Mouse (Mus musculus) midbrain, embryonic 11.5 days (tissue): ENCODE measurements around the gene Drd1. TPM values are rescaled to one million over a fixed set of nuclear protein-coding genes. Genes with fewer than 3 reads are reported as not detected.
A peak's percentile ranks its signal among the peaks of the same experiment; 100 is the strongest.

Experiments used
- ATAC-seq: fragments of 200-750 bp; cut with Nextera tagmentation; 2 replicates; pipeline ENCODE4 v1.8.0; 2017; ENCODE audit warnings: moderate TSS enrichment, moderate library complexity; ENCODE audit not compliant: low FRiP score
- DNase-seq: peaks from one replicate; pipeline ENCODE4 v3.0.0; 2015; ENCODE audit warnings: low spot score; ENCODE audit errors: missing footprints
- H3K27ac ChIP-seq: fragments of 300-500 bp; sonication (generic); 2 replicates; pipeline ENCODE4 v1.5.1; 2014; ENCODE audit warnings: low read depth, low read length
- H3K27me3 ChIP-seq: fragments of 300-500 bp; sonication (generic); 2 replicates; pipeline ENCODE4 v1.6.1; 2014; ENCODE audit warnings: mild to moderate bottlenecking, low read length, moderate library complexity, mixed read lengths; ENCODE audit not compliant: control insufficient read depth, insufficient read depth
- H3K36me3 ChIP-seq: fragments of 300-500 bp; sonication (generic); 2 replicates; pipeline ENCODE4 v1.6.1; 2014; ENCODE audit warnings: mild to moderate bottlenecking, low read length, moderate library complexity, mixed read lengths; ENCODE audit not compliant: control insufficient read depth, insufficient read depth
- H3K4me1 ChIP-seq: fragments of 300-500 bp; sonication (generic); 2 replicates; pipeline ENCODE4 v1.6.1; 2014; ENCODE audit warnings: low read length; ENCODE audit not compliant: control insufficient read depth, insufficient read depth
- H3K4me2 ChIP-seq: fragments of 300-500 bp; sonication (generic); 2 replicates; pipeline ENCODE4 v1.6.1; 2014; ENCODE audit warnings: mild to moderate bottlenecking, moderate library complexity
- H3K4me3 ChIP-seq: fragments of 300-500 bp; sonication (generic); 2 replicates; pipeline ENCODE4 v1.5.1; 2014; ENCODE audit warnings: low read depth, low read length
- H3K9ac ChIP-seq: fragments of 300-500 bp; sonication (generic); 2 replicates; pipeline ENCODE4 v1.6.1; 2014; ENCODE audit warnings: low read length
- H3K9me3 ChIP-seq: fragments of 300-500 bp; sonication (generic); 2 replicates; pipeline ENCODE4 v1.6.1; 2016; ENCODE audit warnings: low read length; ENCODE audit not compliant: control insufficient read depth
- WGBS: fragments of 180-500 bp; shearing (Covaris S2); extraction: QIAGEN DNeasy Blood & Tissue Kit; methylation state at CpG from one replicate; pipeline ENCODE4 v1.1.7; 2014; 5-methylcytosine and 5-hydroxymethylcytosine counted together
- polyA plus RNA-seq: library from polyadenylated mRNA; unstranded; fragments of >200 nt; fragmentation: Nextera tagmentation; extraction: Ambion mirVana; gene quantifications from 2 replicates; pipeline ENCODE4 v1.2.1, GENCODE M21; 2014

The Drd1 gene
- polyA plus RNA-seq, 1 experiment from 2014 or later = 0.55 TPM

DNA sequence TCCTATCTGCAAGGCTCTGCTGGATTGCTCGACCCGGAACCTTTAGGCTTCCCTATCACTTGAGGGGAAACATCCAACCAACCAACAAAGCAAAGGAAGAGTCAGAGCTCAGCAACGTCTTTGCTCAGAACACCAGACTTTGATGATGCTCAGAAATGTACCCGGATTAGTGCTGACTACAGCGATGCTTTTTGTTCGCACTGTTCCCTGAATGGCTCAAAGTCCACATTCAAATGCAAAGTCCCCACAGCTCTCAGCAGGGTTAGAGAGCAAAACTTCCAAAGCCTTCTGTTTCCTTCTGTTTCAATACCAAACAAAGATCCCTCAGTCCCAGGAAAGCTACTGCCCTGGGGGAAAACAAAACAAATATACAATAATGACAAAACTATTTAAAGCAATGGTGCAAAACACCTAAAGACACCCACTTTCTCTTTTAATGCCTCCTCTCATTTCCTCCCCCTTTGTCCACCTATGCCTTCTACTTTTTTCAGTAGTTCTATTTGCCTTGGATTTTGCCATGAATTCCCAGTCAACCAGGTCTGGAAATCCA, 12.2 kb upstream of the Drd1 start:
- Histone ChIP-seq H3K27ac (peak overlapping the region; percentile 68), H3K9ac (no peak overlapping the region), H3K36me3 (no peaks in the 10 kb centered on the region), H3K4me2 (no peak overlapping the region), H3K4me1 (peaks cover 19% of the 10 kb centered on the region), H3K9me3 (no peaks in the 10 kb centered on the region), H3K27me3 (no peaks in the 10 kb centered on the region), H3K4me3 (no peak overlapping the region)
- 10% methylated on average over 6 of the region's 6 CpGs for WGBS
- peak; percentile 91 for DNase-seq
- peak; percentile 65 for ATAC-seq

DNA sequence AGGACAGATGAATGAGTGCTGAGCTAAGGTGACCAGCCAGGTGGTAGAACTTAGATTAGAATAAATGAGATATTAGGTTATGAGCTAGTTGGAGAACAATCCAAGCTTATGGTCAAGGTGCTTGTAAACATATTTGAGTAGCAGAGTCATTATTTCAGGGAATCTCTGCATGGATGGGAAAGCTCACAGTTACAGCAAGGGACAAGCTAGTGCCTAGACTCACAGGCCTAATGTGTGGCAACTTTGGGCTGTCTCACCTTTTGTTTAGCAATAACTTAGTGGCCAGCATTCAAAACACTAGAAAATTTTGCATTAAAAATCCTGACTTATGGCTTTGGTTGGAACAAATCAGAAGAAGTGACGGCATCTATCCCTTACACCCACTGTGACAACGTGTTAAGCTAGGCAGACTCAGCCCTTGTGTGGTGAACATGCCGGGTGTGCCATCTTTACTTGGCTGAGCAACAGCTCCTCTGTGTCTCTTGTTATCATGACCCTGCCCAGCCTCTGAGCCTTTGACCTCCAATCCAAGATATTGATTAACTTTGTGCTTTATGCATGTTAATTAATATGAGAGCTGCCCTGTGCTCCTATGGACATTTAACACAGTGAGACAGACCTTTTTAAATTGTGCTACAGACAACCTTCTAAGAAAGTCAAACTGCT, 10.7 kb upstream of the Drd1 start:
- no peak for ATAC-seq
- no peak overlapping the region for H3K27ac ChIP-seq
- no peak overlapping the region for H3K4me3 ChIP-seq
- no peak overlapping the region for H3K9ac ChIP-seq
- no peaks in the 10 kb centered on the region for H3K36me3 ChIP-seq
- no peaks in the 10 kb centered on the region for H3K9me3 ChIP-seq
- WGBS = 76% methylated on average over 3 of the region's 3 CpGs
- no peak for DNase-seq
- H3K27me3 ChIP-seq = no peaks in the 10 kb centered on the region
- peaks cover 17% of the 10 kb centered on the region for H3K4me1 ChIP-seq
- no peak overlapping the region for H3K4me2 ChIP-seq

DNA sequence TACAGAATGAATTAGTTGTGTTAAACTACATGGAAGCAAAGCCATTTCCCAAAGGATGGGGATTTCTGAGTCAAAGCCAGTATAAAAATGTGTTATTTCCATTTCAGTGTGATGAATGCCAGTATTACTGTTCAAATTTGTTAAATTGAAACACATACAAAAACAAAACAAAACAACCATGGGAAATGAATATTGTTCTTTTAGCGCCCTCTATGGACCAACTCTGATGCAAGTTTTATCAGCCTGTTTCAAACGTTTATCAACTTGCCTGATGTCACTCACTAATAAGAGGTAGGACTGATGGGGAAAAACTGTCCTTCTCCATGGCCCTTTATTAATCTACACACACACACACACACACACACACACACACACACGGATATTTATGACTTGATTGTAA, 7.8 kb upstream of the Drd1 start:
- Histone ChIP-seq H3K4me3 (no peak overlapping the region), H3K27ac (no peak overlapping the region), H3K9ac (no peak overlapping the region), H3K4me2 (no peak overlapping the region), H3K27me3 (no peaks in the 10 kb centered on the region), H3K36me3 (no peaks in the 10 kb centered on the region), H3K4me1 (peaks cover 11% of the 10 kb centered on the region), H3K9me3 (no peaks in the 10 kb centered on the region)
- no peak for ATAC-seq
- 4% methylated on average over 3 of the region's 3 CpGs for WGBS
- DNase-seq = peak; percentile 89

DNA sequence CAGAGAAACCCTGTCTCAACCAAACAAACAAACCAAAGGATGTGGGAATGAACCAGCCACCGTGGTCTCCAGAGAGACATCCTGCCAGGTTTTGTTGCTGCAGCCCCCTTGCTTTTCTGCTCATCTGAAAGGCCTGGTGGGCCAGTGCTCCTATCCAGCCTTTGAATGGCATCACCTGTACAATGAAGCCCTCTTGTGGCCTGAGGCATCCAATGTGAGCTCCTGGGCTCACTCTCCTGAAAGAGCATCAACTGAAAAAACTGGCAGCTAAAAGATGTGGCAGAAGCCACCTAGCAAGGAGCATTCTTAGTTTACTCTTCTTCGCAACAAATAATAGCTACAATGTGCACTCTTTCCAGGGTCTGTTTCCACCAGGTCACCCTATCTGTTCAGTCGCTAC, 6.6 kb upstream of the Drd1 start:
- ATAC-seq (no peak), DNase-seq (no peak)
- no peak overlapping the region for H3K27ac ChIP-seq
- no peak overlapping the region for H3K4me3 ChIP-seq
- H3K4me1 ChIP-seq = no peaks in the 10 kb centered on the region
- H3K36me3 ChIP-seq = no peaks in the 10 kb centered on the region
- H3K4me2 ChIP-seq = no peak overlapping the region
- no peaks in the 10 kb centered on the region for H3K9me3 ChIP-seq
- H3K9ac ChIP-seq = no peak overlapping the region
- no peaks in the 10 kb centered on the region for H3K27me3 ChIP-seq
- 95% methylated on average over 3 of the region's 3 CpGs for WGBS

DNA sequence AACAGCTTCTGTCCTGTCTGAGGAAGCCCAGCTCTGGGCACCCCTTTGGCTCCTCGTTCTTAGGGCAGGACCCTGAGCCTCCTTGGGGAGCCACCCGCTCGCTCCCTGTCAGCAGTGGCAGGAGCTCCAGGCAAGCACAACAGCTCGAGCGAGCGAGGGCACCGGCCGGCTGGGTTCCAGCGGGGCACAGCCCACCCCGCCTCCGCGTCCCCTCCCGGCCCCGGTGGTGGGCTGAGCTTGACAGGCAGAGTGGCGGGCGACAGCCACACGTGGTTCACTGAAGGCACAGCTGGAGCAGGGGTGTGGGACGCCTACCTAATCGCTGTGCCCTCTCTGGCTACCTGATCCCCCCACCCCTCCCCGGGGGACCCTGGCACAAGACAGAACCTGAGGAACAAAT, 543 bp downstream of the Drd1 start:
- DNase-seq (peak; percentile 93), ATAC-seq (peak; percentile 76)
- H3K9ac ChIP-seq = peak overlapping the region; percentile 51
- no peak overlapping the region for H3K27ac ChIP-seq
- no peaks in the 10 kb centered on the region for H3K9me3 ChIP-seq
- H3K4me3 ChIP-seq = peak overlapping the region; percentile 49
- H3K4me1 ChIP-seq = peaks cover 7% of the 10 kb centered on the region
- 1% methylated on average over 20 of the region's 20 CpGs for WGBS
- peak overlapping the region; percentile 98 for H3K4me2 ChIP-seq
- H3K36me3 ChIP-seq = no peaks in the 10 kb centered on the region
- H3K27me3 ChIP-seq = peaks cover 21% of the 10 kb centered on the region

DNA sequence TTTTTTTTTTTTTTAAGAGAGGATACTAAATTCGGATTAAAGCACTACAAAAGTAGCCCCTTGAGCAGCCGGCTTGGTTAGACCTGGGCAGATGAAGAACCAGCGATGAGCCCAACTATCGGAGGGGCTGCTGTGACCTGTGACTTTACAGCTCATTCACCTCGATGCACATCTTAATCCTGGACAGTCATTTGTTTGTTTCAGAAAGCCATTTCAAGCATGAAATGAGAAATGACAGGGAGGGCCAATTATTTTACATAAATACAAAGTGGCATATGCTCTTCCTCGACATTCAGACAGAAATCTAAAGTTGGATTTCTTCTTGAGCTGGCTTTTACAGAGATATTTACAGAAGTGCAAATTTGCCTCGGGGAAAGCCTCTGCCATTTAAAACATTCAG, 3.9 kb downstream of the Drd1 start:
- Histone ChIP-seq H3K36me3 (no peaks in the 10 kb centered on the region), H3K27ac (no peak overlapping the region), H3K9me3 (no peaks in the 10 kb centered on the region), H3K4me2 (no peak overlapping the region), H3K9ac (no peak overlapping the region), H3K27me3 (peaks cover 21% of the 10 kb centered on the region), H3K4me1 (peaks cover 7% of the 10 kb centered on the region), H3K4me3 (no peak overlapping the region)
- ATAC-seq (no peak), DNase-seq (no peak)
- 37% methylated on average over 7 of the region's 7 CpGs for WGBS

DNA sequence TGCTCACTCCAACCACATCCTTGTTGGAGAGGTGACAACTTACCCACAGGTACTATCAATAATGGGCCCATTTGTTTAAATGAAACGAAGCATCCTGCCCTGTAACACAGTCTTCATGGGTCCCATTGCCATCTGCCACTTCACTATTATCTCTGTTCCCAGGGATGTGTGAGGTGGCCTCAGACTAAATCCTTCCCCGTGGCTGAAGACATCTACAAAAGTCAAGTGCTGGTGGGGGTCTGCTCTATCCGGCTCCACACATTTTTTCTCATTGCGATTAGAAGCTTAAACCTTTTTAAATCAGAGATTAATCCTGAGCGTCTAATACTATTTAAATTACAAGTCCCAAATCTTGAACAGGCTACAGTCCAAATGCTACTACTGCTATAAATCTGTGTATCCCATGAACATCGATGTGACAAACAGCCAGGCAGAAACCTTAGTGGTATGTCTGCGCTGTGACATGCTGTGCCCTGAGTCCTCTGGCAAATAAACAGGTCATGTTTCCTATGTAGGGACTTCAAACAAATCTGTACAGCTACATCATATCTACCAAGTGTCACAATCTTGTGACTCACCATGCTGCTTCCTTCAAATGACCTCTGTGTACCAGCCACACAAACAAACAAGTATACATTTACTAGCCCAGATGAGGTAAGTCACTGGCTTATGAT, 6.7 kb downstream of the Drd1 start:
- no peak for DNase-seq
- 62% methylated on average over 7 of the region's 7 CpGs for WGBS
- ATAC-seq = no peak

DNA sequence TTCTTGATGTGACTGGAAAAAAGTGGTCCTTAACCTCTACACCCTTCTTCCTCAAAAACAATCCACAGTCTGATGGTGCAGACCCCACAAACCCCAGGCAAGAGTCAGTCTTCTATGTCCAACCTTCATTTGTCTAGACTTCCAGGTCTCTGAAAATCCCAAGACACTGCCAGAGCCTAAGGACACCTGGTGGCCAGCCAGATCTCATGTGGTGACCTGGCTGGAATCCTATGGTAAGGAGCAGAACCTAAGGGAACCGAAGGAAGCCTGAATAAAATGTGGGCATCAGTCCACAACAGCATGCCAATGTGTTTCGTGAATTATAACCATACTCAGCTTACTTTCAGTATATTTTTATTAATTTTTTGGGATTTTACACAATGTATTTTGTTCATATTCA, 15.2 kb downstream of the Drd1 start:
- ATAC-seq = no peak
- no peaks in the 10 kb centered on the region for H3K27me3 ChIP-seq
- 89% methylated on average over 2 of the region's 2 CpGs for WGBS

More for the DNA sequence above, 6.7 kb downstream of the Drd1 start:
- Histone ChIP-seq H3K27ac (no peak overlapping the region), H3K4me1 (no peaks in the 10 kb centered on the region), H3K9ac (no peak overlapping the region), H3K9me3 (no peaks in the 10 kb centered on the region), H3K36me3 (no peaks in the 10 kb centered on the region), H3K4me2 (no peak overlapping the region), H3K4me3 (no peak overlapping the region), H3K27me3 (peaks cover 2% of the 10 kb centered on the region)

DNA sequence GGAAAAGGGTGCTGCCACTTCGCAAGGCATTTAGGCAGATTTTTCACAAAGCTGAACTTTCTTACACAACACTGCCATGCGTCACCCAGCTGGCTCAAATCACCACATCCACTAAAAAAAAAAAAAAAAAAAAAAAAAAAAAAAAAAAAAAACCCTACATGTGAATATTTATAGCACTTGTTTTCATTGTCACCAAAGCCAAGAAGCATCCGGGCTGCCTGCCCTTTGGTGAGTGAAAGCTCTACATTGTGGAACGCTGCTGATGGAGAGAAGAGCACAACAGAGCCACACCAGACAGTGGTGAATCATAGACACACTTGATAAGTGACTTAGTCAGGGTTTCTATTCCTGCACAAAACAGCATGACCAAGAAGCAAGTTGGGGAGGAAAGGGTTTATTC, 17.6 kb downstream of the Drd1 start:
- no peak overlapping the region for H3K4me2 ChIP-seq
- no peak overlapping the region for H3K27ac ChIP-seq
- H3K4me1 ChIP-seq = no peaks in the 10 kb centered on the region
- no peak overlapping the region for H3K9ac ChIP-seq
- no peaks in the 10 kb centered on the region for H3K36me3 ChIP-seq
- no peak overlapping the region for H3K4me3 ChIP-seq
- 89% methylated on average over 4 of the region's 4 CpGs for WGBS
- H3K9me3 ChIP-seq = no peaks in the 10 kb centered on the region
- DNase-seq (no peak), ATAC-seq (no peak)
- H3K27me3 ChIP-seq = no peaks in the 10 kb centered on the region

More for the DNA sequence above, 15.2 kb downstream of the Drd1 start:
- Histone ChIP-seq H3K4me3 (no peak overlapping the region), H3K4me2 (no peak overlapping the region), H3K9ac (no peak overlapping the region), H3K27ac (no peak overlapping the region), H3K4me1 (no peaks in the 10 kb centered on the region), H3K9me3 (no peaks in the 10 kb centered on the region), H3K36me3 (no peaks in the 10 kb centered on the region)
- no peak for DNase-seq
